Mouse (Mus musculus) olfactory bulb, adult 2 months (tissue): ENCODE results near the gene Fam47e.

ENCODE experiments used
- CTCF ChIP-seq: fragments of 200-500 bp; IDR thresholded peaks from 2 replicates; pipeline ENCODE4 v1.5.1; 2012; ENCODE audit warnings: low read depth, mild to moderate bottlenecking, low read length, moderate library complexity; ENCODE audit not compliant: insufficient read depth
- POLR2A ChIP-seq: fragments of 200-500 bp; IDR thresholded peaks from 2 replicates; pipeline ENCODE4 v1.6.1; 2012; ENCODE audit warnings: mild to moderate bottlenecking, low read depth, low read length, moderate library complexity; ENCODE audit not compliant: insufficient read depth

DNA sequence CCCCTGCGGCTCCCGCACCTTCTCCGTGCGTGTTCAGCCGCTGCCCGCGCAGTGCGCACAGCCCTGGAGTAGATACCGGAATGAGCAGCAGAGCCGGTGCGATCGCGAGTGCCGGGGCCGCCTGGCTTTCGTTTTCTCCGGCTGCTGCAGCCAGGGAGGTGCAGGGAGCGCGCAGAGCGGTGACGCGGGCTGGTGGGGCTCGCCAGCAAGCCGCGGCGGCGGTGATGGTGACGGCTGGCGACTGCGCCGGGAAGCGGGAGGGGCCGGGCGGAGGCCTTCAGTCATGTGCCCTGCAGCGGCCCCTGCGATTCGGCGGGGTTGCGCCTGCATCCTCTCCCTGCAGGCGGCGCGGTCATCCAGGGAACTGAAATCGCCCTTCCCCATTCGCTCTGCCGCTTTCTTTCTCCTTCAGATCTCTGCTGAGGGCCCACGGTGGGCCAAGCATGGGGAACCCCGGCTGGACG, 49.4 kb upstream of the Fam47e start:
- TF ChIP-seq POLR2A (peak; percentile 89; the same call in 1 of the 2 replicates), CTCF (peak; percentile 62)
